Mouse (Mus musculus): ENCODE results near the gene Rps21.
A peak's percentile ranks its signal among the peaks of the same experiment; 100 is the strongest.
"Not testable (repeated sequence)": the region's sequence is repeated elsewhere in the genome, so short reads cannot be mapped to it uniquely, and the experiment has no call there.

Gene Rps21

DNA sequence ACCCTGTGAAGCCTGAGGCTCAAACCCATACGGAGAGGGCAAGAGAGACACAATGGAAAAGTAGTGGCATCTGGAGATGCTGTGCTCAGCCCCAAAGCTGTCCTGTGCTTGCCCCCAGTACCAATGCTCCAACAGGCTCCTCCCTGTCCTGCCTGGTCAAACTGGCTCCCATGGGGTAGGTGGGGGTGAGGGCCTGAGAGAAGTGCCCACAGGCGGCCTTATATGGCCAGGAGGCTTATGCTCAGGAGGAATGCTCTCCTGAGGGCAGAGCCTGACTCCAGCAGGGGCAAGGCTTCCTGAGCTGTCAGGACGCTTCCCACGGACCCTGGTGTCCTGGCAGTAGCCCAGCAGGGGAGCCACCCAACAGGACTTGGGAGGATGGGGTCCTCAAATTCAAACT is 26.7 kb upstream of the Rps21 start:
- peak in 1 of 2 experiments; percentile 2 for DNase-seq

DNA sequence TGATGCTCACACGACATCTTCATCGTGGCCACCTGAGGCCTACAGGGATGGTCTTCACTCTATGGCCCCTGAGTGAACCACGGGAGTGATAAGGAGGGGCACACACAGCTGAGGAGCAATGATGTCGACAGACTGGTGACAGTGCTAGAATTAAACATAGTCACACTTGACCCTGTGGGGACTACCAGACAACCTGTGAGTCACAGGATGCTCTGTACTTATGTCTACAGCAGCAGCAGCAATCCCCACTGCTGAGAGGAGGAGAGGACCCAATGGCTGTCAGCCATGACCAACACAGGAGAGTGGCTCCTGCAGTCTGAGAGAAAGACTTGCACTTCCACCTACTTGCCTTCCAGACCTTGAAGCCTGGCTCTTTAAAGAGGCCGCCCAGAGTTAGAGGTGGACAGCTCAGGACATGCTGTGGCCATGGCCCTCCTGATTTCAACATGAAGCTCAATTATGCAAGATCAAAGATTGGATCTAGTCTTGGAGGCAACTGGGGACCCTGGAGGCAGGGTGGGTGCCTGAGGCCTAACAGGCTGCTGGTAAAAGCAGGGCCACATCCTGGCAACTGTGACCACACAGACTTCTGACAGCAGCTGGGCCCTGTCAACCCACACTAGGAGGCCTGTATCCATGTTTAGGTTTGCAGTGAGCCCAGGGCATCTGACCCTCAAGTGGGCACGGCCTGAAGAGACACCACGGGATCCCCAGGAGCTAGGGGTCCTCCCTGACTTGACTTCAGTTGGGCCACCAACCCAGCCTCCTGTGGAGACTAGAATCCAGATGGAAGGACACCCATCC is 23.9 kb upstream of the Rps21 start:
- no peak for DNase-seq

DNA sequence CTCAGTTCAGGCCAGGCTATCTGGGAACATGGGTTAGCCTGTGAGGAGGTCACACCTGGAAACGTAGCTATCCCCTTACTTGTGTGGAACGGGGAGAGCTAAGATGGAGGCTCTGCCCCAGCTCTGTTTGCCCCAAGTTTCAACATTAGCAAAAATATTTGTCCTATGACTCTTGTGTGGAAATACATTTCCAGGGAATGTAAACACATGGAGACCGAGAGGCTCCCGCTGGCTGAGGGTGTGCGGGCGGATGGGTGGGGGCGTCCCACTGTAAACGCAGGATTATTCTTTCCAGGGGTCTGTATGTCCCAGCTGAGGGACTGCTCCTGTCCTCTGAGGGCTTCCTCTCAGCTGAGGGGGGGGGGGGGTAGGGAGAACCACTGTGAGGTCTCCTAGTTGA is 22.8 kb upstream of the Rps21 start:
- DNase-seq: no peak

DNA sequence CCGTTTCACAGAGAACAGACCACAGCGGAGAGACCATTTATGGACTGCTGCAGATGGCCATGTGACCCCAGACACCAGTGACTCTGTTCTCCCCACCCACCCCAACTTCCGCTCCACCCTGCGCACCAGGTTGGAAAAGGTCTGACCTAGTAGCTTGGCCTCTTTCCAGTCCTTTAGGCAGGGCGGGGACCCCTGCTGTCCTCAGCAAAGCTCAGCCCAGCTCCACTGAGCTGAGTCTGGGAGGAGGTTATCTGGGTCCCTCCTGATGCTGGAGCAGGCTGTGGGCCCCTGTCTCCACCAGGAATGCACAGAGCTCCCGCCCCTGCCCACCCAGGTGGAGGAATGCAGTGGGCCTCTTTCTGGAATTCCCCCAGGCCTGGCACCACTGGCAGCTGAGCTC is 22.2 kb upstream of the Rps21 start:
- DNase-seq: no peak

DNA sequence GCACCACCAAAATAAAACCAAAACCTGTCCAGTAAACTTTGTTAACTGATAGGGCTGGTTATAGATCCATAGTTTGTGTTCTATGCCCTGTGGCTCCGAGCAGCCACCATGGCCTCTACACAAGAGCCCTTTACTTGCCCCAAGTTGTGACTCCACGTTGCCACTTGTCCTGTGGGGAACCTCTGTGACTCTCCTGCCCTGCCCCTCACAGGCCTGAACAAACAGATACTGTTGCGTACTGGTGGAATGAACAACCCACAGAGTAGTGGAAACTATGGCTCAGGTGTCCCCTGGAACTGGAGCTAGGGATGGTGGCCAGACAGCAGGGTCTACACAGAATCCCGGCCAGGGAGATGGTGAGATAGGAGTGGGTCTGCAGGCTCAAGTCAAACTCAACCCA is 21.4 kb upstream of the Rps21 start:
- DNase-seq: no peak

DNA sequence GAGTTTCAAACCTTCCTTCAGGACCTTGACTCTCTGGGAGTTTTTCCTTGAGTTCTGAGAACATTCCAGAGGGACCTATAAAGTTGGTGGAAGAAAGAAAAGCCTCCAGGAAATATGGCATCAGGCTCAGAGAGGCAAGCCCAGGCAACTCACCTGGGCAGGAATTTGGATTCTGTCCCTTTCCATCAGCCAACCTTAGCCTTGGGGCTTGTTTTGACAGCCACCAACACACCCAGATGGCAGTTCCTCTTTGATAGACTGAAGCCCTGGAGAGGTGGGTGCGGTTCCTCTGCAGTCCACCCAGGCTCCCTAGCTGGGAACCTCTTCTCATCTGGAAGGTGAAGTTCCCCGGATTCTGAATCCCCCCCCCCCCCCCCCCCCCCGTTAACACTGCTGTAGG is 20.7 kb upstream of the Rps21 start:
- peak in 1 of 2 experiments; percentile 8 for DNase-seq

DNA sequence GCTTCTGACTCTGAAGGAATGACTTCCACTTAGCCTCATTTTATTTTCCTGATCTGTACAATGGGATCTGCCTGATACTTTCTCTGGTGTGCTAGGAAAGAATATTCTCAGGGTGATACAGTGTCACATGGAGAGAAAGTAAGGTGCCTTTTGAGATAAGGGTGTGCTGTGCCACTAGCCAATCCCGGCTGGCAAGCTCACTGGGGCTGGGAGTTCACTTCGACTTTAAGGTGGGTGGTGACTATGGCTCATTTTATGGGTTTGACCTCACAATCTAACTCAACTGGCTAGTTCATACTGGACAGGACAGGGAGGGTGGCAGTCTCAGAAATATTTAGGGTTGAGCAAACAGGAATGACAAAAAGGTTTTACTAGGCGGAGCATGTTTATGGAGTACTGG is 20.2 kb upstream of the Rps21 start:
- DNase-seq: peak in 1 of 2 experiments; percentile 31

DNA sequence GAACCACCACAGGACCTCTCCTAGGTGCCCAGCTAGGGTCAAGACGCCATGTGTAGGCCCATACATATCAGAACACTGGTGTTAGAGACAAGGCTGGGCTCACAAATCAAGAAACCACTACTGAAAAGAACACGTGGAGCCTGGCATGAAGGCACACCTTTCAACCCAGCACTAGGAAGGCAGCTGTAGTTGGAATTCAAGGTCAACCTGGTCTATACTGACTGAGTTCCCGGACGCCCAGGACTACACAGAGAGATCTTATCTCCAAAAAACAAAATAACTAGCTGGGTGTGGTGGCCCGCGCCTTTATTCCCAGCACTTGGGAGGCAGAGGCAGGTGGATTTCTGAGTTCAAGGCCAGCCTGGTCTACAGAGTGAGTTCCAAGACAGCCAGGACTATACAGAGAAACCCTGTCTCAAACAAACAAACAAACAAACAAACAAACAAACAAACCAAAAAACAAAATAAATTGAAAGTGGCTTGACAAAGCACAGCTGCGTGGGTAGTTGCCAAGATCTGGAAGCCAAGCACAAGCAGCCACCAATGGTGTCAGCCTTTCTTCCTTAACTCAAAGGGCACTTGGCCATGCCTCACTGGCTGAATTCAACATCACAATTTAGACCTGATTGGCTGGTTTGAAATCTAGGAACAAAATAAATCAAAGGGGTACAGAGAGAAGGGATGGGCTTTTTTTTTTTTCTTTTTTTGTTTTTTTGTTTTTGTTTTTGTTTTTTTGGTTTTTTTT is 19.4 kb upstream of the Rps21 start:
- peak in 1 of 2 experiments; percentile 59 for DNase-seq

DNA sequence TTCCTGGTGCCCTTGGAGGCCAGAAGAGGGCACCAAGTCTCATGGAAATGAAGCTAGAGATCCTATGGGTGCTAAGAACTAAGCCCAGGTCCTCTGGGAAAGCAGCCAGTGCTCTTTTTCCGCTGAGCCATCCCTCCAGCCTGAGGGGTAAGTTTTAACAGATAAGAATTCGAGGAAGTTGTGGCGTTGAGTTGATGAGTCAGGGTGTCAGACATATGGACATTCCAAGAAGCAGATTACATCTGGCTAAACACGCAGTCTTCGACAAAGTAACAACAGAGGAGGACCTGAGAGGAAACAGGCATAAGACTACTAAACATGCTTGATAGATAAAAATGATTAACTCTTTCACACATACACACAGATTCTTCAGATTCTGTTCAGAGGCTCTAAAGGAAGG is 18.6 kb upstream of the Rps21 start:
- DNase-seq: no peak

DNA sequence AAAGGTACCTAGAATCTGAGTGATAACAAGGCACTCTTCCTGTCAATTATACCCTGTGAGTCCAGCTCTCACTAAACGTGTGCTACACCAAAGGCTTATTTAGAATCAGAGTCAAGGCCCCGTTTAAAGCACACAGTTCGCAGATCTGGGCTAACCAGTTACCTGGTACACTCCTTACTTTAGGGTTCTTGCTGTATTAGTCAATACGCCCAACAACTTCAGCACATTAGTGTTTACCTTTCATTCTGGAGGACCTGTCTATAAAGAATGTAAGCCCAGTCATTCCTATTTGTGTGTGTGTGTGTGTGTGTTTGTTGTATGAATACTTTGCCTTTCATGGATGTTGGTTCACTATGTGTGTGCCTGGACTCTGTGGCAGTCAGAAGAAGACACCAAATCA is 14.1 kb upstream of the Rps21 start:
- DNase-seq: no peak

DNA sequence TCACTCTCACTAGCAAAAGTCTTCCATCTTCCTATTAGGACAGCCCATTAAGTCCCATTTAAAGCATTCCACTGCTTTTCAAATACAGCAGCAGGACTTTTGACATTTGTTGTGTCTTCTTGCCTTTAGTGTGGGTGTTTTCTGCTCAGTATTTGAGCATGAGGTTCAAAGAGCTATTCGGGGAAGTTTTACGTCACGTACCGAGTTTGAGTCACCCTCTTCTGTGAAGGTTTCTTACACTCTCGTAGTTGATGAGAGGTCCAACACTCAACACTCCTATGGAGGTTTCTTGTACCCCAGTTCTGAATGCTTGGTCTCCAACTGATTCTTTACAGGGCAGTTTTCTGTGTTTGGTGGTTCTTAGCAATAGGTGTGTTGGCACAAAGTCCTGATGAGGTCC is 9.3 kb upstream of the Rps21 start:
- DNase-seq: no peak

DNA sequence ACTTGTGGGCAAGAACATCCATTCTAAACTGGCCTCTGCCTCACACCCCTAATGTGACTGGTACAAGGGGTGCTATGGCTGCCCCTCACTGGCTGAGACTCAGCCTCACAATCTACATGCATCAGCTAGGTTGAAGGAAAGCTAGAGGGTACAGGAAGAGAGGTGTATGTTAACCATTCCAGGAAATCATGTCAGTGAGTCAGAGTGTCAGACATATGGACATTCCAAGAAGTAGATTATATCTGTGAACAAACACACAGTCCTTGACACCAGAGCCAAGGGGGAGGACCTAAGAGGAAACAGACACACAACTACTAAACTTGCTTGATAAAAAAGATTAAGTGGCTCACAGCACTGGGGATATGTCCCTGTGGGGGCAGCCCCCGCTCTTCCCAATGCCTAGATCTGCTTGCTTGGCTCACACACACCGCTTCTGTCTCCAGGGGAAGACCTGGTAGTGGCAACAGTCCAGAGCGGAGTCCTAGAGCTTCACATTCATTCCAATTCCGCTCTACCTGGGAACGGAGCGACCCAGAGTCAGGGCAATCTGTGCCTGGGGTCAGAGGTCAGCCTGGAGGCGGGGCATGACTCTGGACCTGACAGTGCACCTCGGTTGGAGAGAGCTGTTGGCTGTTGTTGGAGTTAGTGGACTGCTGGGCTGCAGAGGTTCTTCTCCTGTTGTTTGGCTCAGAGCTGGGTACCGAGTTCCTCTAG is 8.1 kb upstream of the Rps21 start:
- DNase-seq: peak; percentile 63 to 76

DNA sequence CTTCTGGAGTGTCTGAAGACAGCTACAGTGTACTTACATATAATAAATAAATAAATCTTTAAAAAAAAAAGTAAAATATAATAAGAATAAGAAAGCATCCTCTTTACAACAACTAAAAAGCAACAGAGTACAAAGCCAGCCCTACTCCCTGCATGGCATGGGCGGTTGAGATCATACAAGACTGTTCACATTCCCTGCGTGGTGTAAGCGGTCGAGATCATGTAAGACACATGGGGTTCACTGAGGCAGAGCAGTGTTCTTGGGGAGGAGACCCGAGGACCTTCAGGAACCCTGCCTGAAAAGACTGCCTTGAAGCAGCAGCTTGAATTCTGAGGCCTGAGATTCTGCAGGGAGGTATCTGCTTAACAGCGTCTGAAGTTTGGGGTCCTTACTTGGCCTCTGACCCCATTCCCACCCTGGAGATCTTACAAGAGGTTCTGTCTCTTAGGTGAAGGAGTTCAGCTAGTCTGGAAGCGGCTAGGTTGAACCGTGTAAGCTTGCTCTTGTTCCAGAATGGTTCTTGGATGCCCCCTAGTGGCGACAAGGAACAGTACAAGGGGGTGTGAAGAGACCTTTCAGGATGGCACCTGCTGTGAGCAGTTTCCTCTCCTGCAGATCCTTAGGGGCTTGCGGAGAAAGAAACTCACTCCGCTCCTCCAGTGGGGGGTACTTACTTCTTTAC is 6.1 kb upstream of the Rps21 start:
- peak; percentile 85 to 88 for DNase-seq

DNA sequence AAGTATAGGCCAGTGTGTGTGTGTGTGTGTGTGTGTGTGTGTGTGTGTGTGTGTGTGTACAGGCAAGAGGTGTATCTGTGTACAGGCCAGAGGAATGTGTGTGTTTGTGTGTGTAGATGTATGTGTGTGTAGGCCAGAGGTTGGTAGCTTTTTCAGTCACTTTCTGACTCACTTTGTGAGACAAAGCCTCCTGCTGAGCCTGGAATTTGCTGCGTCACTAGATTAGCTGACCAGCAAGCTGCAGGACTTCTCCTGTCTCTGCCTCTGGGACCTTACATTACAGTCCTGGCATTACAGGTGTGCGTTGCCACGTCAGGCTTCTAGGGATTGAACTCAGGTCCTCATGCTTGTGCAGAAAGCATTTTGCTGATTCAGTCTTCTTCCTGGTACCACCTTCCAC is 5.3 kb upstream of the Rps21 start:
- no peak for DNase-seq

DNA sequence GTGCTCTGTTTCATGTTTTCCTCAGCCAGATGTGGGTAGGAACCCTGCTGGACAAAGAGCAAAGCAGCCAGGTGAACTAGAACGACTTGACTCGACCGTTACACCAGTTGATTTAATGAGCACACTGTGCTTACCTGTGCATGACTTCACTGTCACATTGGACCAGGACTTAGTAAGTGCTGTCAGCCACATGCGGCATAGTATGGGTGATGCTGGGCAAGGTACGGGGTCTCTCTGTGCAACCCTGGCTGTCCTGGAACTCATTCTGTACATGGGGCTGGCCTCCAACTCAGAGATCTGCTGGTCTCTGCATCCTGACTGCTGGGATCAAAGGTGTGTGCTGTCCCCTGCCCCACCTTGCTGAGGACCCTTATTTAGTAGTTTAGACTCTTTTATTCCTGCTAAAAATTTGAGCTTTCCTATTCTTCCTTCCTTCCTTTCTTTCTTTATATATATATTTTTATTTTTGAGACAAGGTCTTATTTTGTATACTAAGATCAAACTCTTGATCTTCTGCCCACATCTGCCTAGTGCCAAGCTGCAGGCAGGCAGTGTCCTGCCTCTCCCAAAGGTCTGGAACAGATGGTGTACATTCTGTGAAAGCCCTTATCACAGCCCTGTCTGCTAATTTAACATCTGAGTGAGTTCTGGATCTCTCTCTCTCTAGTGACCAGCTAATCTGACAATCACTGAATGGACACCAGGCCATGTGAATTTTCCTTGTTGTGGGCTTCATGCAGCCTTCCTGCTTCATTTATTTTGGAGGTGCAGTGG is 2.6 kb upstream of the Rps21 start:
- peak; percentile 38 to 40 for DNase-seq

DNA sequence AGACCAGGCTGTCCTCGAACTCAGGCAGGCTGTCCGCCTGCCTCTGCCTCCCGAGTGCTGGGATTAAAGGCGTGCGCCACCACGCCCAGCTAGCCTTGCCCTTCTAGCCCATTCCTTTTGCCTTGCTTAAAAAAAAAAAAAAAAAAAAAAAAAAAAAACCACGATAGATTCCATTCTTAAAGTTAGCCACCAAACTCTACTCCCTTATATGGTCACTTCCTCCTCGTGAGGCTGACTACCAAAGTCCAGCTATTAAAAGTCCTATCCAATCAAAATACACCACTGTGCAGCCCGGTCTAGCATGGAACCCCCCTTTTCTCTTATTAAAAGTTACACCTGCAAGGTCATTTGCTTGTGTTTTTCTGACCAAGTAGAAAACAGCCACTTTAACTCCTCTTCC is 1.5 kb upstream of the Rps21 start:
- DNase-seq: peak in 1 of 2 experiments; percentile 58

DNA sequence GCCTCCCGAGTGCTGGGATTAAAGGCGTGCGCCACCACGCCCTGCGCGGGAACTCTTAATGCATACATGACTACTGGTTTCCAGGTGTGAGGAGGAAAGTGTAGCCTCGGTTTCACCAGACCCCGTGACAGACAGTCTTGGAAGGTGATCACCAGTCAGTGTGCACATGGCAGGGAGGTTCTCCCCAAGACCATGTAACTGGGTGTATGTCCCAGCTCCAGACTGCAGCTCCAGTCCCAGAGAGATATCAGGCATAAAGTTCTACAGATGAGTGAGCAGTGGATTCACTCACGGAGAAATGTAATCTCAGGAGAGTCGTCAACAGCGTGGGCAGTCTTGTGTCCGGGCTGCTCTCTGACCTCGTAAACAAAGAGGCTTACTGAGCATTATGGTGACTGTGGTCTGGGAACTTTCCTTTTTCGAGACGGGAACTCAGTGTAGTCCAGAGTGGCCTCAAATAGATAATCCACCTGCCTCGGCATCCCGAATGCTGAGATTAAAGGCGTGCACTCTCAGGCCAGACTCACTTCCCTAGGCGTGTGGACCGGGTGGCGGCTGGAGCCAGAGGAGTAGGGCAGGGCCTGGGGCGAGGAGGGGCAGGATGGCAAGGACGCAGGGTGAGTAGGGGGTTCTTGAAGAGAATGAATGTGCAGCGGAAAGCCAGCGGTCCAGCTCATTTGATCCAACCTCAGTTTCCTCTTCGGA is 729 bp upstream of the Rps21 start:
- no peak for DNase-seq

DNA sequence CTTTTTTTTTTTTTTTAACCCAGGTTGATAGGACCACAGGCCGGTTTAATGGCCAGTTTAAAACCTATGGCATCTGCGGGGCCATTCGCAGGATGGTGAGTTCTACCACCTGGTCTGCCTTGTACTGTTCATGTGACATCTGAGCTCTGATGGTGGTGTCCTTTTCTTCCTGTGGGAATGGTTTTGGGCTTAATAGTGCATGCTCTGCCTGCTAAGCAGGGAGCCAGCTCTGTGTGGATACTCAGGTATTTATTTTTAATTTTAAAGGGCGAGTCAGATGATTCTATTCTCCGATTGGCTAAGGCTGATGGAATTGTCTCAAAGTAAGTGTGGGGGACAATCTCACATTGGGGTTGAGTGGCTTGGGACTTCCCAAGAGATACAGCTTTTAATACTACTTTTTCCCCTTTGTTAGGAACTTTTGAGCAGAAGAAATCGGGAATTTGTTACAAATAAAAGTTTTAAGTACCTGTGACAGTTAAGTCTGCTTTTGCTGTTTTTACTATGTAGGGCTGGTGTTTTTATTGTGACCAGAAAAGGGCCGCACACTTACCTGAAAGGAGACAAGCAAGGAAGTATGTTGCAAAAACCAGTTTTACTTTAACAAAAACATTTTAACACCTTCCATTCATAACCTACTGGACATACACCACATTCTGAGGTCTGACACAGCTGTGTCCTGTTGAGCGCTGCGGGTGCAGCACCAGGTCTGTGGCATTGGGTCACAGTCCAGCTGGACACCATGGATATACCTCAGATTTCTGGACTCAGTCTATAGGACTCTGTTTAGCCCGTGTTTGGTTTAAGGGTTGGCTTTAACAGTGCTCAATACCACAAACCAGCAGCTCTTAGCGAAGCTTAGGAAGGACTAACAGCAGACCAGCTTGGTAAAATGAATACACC is 1.0 kb downstream of the Rps21 start:
- DNase-seq: no peak

DNA sequence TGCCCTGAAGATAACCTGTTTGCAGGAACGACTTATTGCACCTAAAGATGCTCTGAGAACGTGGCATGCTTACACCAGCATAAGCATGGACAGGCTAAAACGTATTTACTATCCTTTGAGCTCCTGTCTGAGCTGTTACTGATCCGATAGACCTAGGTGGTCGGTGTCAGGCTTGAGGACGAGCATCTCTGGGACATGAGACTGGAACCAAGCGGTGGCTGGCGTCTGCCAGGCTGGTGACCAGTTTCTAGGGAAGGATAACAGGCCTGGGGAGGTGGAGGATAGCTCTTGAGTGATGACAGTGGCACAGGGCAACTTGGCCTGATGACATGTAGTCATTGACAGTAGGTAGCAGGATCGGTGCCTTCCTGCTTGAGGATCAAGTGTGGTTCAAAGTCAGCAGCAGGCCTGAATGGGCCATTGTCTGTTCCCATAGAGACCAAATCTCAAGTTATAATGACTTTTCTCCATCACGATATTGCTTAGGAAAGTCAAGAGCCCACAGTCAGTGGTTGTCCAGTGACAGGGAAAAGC is 1.8 kb downstream of the Rps21 start:
- DNase-seq: not testable (repeated sequence)
